Mouse (Mus musculus) liver, embryonic 12.5 days (tissue): Measurements from ENCODE around the gene Parvb. TPM values are rescaled to one million over a fixed set of nuclear protein-coding genes. Genes with fewer than 3 reads are reported as not detected.
"Not testable (repeated sequence)": the region's sequence is repeated elsewhere in the genome, so short reads cannot be mapped to it uniquely, and the experiment has no call there.

Experiments
- ATAC-seq: fragments of 200-750 bp; cut with Nextera tagmentation; 2 replicates; pipeline ENCODE4 v1.8.0; 2017; ENCODE audit warnings: moderate number of reproducible peaks, mild to moderate bottlenecking, moderate library complexity
- H3K27ac ChIP-seq: fragments of 300-500 bp; sonication (generic); 2 replicates; pipeline ENCODE4 v1.5.1; 2016; ENCODE audit warnings: mild to moderate bottlenecking
- H3K27me3 ChIP-seq: fragments of 300-500 bp; sonication (generic); replicated peaks from 2 replicates; pipeline ENCODE4 v1.6.1; 2016; ENCODE audit warnings: mild to moderate bottlenecking, moderate library complexity
- H3K36me3 ChIP-seq: fragments of 300-500 bp; sonication (generic); 2 replicates; pipeline ENCODE4 v1.6.1; 2016; ENCODE audit warnings: mild to moderate bottlenecking, moderate library complexity
- H3K4me1 ChIP-seq: fragments of 300-500 bp; sonication (generic); 2 replicates; pipeline ENCODE4 v1.6.1; 2016
- H3K4me2 ChIP-seq: fragments of 300-500 bp; sonication (generic); 2 replicates; pipeline ENCODE4 v1.6.1; 2016; ENCODE audit warnings: mild to moderate bottlenecking, moderate library complexity
- H3K4me3 ChIP-seq: fragments of 300-500 bp; sonication (generic); 2 replicates; pipeline ENCODE4 v1.5.1; 2016; ENCODE audit warnings: mild to moderate bottlenecking, moderate library complexity
- H3K9ac ChIP-seq: fragments of 300-500 bp; sonication (generic); 2 replicates; pipeline ENCODE4 v1.6.1; 2016; ENCODE audit warnings: mild to moderate bottlenecking, moderate library complexity
- H3K9me3 ChIP-seq: fragments of 300-500 bp; sonication (generic); replicated peaks from 2 replicates; pipeline ENCODE4 v1.6.1; 2016; ENCODE audit warnings: mild to moderate bottlenecking, moderate library complexity
- WGBS: fragments of 180-500 bp; shearing (Covaris S2); methylation state at CpG from one replicate; pipeline ENCODE4 v1.1.7; 2016; ENCODE audit not compliant: insufficient replicate concordance; 5-methylcytosine and 5-hydroxymethylcytosine counted together
- polyA plus RNA-seq: library from polyadenylated mRNA; unstranded; fragments of >200 nt; fragmentation: Nextera tagmentation; extraction: Ambion mirVana; gene quantifications from 2 replicates; pipeline ENCODE4 v1.2.1, GENCODE M21; 2016

The Parvb gene
- polyA plus RNA-seq, 1 experiment from 2014 or later = 7.5 TPM

DNA sequence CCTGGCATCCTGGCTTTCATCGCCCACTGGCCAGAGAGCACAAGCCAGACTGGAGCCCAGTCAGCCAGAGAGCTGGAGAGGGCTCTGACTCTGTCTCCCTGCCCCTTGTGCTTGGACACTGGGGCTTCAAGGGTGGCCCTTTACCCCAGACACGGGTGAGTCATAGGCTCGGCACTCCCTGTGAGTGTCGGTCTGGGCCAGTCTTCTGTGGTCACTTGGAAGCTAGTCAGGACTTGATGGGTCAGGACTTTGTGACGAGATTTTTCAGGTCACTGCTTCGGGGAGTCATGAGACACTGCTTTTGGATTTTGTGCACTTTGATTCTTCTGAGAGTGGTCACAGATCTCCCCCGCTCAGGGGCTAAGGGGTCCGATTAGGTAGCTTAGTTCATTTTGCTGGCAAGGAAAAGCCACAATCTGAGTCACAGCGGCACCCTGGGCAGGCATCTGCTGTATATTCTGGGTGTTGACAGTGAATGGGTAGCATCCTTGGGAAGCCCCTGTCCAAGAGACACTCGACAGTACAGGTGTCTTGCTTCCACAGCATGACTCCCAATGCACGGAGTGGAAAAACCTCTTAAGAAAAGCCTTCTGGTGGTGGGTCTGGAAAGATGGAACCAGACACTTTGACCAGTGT, 49.0 kb downstream of the Parvb start:
- 77% methylated on average over 11 of the region's 11 CpGs for WGBS
- H3K27ac ChIP-seq = no peak overlapping the region
- H3K36me3 ChIP-seq = peaks cover 16% of the 10 kb centered on the region

DNA sequence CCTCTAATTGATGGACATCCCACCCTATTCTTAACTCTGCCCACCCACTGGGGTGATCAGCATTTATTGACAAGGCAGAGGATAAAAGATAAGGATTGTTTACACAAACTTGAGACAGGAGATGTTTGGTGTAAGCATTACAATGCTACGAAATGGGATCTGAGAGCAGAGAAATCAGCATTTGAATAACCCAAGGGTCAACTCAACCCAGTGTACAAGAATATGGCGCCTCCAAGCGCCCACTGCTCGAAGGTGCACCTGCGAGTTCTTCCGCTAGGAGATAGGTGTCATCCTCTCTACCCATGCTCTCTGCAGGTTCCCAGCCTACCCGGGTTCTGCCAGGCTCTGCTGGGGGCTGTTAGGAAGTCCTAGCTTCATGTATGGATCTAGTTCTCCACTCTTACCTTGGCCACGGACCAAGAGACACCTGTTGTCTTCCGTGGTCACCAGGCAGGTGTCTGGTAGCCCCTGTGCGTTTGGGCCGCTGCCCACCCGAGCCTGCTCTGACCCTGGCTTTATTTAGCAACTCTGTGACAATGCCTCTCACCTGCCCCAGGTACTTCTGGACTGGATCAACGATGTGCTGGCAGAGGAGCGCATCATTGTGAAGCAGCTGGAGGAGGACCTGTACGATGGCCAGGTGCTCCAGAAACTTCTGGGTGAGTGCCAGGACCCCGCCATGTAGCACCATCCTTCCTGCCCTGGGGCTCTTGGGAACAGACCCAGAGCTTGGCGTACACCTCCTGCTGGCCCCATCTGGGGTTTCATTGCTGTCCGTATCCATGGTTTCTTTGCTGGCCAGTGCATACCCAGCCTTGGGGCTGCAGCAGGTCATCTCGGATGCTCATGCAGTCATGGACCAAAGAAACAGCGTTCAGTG, 50.6 kb downstream of the Parvb start:
- no peak overlapping the region for H3K27ac ChIP-seq
- peaks cover 14% of the 10 kb centered on the region for H3K36me3 ChIP-seq
- H3K9ac ChIP-seq = no peak overlapping the region
- no peaks in the 10 kb centered on the region for H3K27me3 ChIP-seq
- H3K4me2 ChIP-seq = no peak overlapping the region
- H3K4me1 ChIP-seq = no peaks in the 10 kb centered on the region
- ATAC-seq = no peak
- H3K9me3 ChIP-seq = no peaks in the 10 kb centered on the region
- WGBS = 69% methylated on average over 20 of the region's 20 CpGs
- H3K4me3 ChIP-seq = no peak overlapping the region

More for the DNA sequence above, 49.0 kb downstream of the Parvb start:
- Histone ChIP-seq H3K4me2 (no peak overlapping the region), H3K9ac (no peak overlapping the region), H3K4me3 (no peak overlapping the region), H3K9me3 (no peaks in the 10 kb centered on the region), H3K4me1 (no peaks in the 10 kb centered on the region), H3K27me3 (no peaks in the 10 kb centered on the region)
- no peak for ATAC-seq

DNA sequence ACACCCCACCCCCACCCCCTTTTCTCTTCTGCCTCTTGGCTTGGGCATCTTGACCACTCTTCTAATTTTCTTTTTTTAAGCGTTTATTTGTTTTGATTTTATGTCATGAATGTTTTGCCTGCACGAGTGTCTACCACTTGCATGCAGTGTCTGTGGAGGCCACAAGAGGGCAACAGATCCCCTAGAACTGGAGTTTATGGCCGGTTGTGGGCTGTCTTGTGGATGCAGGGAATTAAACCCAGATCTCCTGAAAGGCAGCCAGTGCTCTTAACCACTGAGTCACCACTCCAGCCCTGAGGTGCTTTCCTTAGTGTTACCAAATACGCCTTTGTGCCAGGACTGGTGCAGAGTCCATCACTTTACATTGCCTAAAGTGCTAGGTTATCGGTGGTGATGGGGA, 52.2 kb downstream of the Parvb start:
- 45% methylated on average over 5 of the region's 5 CpGs for WGBS
- no peaks in the 10 kb centered on the region for H3K4me1 ChIP-seq
- ATAC-seq = no peak
- H3K4me2 ChIP-seq = no peak overlapping the region
- no peaks in the 10 kb centered on the region for H3K27me3 ChIP-seq
- peaks cover 8% of the 10 kb centered on the region for H3K36me3 ChIP-seq
- no peak overlapping the region for H3K9ac ChIP-seq
- no peak overlapping the region for H3K27ac ChIP-seq
- H3K4me3 ChIP-seq = no peak overlapping the region
- no peaks in the 10 kb centered on the region for H3K9me3 ChIP-seq

- whole genome bisulfite sequencing = 77% methylated on average over 7 of the region's 7 CpGs
- ATAC-seq = no peak
Observed at GRCm38 (mm10) chr15:84285453-84285852, 53.6 kb downstream of the Parvb start.

DNA sequence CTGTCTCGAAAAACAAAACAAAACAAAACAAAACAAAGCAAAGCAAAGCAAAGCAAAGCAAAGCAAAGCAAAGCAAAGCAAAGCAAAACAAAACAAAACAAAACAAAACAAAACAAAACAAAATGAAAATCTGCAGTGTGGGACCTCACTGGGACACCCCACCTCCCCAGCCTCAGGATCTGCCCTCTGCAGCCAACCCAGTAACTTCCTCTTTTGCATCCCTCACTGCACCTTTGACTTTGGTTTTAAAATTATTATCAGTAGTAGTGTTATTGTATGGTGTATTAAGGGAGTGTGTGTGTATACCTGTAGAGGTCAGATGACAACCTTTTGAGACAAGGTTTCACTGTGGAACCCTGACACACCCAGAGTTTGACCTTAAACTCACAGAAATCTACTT, 57.1 kb downstream of the Parvb start:
- H3K36me3 ChIP-seq, H3K9ac ChIP-seq, ATAC-seq, H3K4me1 ChIP-seq, H3K27ac ChIP-seq, H3K9me3 ChIP-seq, H3K4me2 ChIP-seq, H3K4me3 ChIP-seq, H3K27me3 ChIP-seq: not testable (repeated sequence)
- 77% methylated on average over 1 of the region's 1 CpGs for WGBS

More at GRCm38 (mm10) chr15:84285453-84285852, 53.6 kb downstream of the Parvb start:
- Histone ChIP-seq H3K4me3 (no peak overlapping the region), H3K9ac (no peak overlapping the region), H3K27ac (no peak overlapping the region), H3K27me3 (no peaks in the 10 kb centered on the region), H3K36me3 (peaks cover under 1% of the 10 kb centered on the region; the same call in 1 of the 2 replicates), H3K4me2 (no peak overlapping the region), H3K4me1 (no peaks in the 10 kb centered on the region), H3K9me3 (no peaks in the 10 kb centered on the region)

DNA sequence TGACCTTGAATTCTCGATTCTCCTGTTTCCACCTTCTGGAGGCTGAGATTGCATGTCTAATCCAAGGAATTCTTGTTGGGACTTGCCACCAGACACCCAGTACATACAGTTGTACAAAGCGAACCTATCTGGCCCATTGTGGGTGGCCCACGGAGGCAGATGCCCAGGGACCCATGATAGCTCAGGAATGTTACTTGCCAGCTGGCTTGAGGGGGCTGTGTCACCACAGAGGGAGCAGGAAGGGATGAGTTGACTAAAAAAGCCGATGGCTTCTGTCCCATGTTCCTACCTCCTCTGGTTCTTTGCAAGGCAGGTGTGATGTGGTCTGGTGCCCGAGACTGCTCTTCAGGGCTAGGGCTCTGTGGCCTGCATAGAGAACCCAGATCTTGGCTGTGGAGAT, 59.3 kb downstream of the Parvb start:
- Histone ChIP-seq H3K4me1 (no peaks in the 10 kb centered on the region), H3K36me3 (peaks cover 9% of the 10 kb centered on the region; the same call in 1 of the 2 replicates), H3K27ac (no peak overlapping the region), H3K4me3 (no peak overlapping the region), H3K27me3 (no peaks in the 10 kb centered on the region), H3K9ac (no peak overlapping the region), H3K4me2 (no peak overlapping the region), H3K9me3 (no peaks in the 10 kb centered on the region)
- ATAC-seq = no peak
- WGBS = 69% methylated on average over 5 of the region's 5 CpGs

DNA sequence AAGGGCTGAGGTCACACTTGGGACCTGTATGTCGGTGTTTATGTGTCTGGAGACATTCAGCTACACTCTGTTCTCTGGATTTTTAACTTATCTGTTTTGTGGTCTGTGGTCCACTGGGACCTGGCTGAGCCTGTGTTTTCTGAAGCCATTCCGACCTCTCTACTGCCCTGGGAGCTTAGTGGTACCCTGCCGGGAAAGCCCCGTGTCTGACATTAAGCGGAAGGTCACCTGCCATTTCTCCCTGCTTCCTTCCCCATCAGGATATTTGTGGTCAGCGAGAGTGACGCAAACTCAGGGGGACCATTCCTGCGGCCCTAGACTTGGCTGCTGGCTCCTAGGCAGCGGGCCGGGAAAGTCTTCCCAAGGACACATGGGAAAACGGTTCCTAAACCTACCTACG, 61.7 kb downstream of the Parvb start:
- H3K9me3 ChIP-seq = no peaks in the 10 kb centered on the region
- no peaks in the 10 kb centered on the region; the same call in 1 of the 2 replicates for H3K27me3 ChIP-seq
- 48% methylated on average over 12 of the region's 12 CpGs for WGBS
- no peak overlapping the region for H3K27ac ChIP-seq
- ATAC-seq = no peak
- no peaks in the 10 kb centered on the region for H3K4me1 ChIP-seq
- H3K9ac ChIP-seq = no peak overlapping the region
- H3K4me3 ChIP-seq = no peak overlapping the region
- H3K36me3 ChIP-seq = peaks cover 9% of the 10 kb centered on the region; the same call in 1 of the 2 replicates
- H3K4me2 ChIP-seq = no peak overlapping the region

GRCm38 (mm10) chr15:84294391-84294790, 62.5 kb downstream of the Parvb start:
- no peak for ATAC-seq
- no peaks in the 10 kb centered on the region for H3K4me1 ChIP-seq
- no peak overlapping the region for H3K27ac ChIP-seq
- H3K4me2 ChIP-seq = no peak overlapping the region
- H3K27me3 ChIP-seq = peaks cover 5% of the 10 kb centered on the region; the same call in 1 of the 2 replicates
- H3K36me3 ChIP-seq = peaks cover 9% of the 10 kb centered on the region; the same call in 1 of the 2 replicates
- WGBS = 77% methylated on average over 9 of the region's 9 CpGs
- H3K4me3 ChIP-seq = no peak overlapping the region
- H3K9me3 ChIP-seq = no peaks in the 10 kb centered on the region
- H3K9ac ChIP-seq = no peak overlapping the region

DNA sequence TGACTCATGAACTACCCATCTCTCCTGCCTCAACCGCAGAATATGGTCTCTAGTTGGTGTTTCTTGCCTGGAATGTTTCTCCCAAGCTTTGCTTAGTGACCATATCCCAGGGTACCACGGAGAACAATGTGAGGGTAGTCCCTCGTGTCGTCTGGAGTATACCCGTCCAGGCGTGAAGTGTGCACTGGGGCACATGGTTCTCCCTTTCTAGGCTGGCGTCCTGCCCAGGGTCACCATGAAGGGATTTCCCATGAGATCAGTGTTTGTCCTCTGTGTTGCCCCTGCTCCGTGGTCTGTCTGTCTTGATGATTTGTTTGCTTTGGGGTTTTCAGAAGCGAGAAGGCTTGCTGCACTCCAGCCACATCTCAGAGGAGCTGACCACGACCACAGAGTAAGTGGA, 63.4 kb downstream of the Parvb start:
- Histone ChIP-seq H3K4me3 (no peak overlapping the region), H3K4me1 (no peaks in the 10 kb centered on the region), H3K27ac (no peak overlapping the region), H3K27me3 (peaks cover 7% of the 10 kb centered on the region; the same call in 1 of the 2 replicates), H3K9me3 (no peaks in the 10 kb centered on the region), H3K9ac (no peak overlapping the region), H3K4me2 (no peak overlapping the region), H3K36me3 (peaks cover 9% of the 10 kb centered on the region; the same call in 1 of the 2 replicates)
- WGBS = 71% methylated on average over 10 of the region's 10 CpGs
- ATAC-seq = no peak

GRCm38 (mm10) chr15:84297454-84297853, 65.6 kb downstream of the Parvb start:
- Histone ChIP-seq H3K4me2 (no peak overlapping the region), H3K9me3 (no peaks in the 10 kb centered on the region), H3K4me1 (peaks cover 18% of the 10 kb centered on the region), H3K9ac (no peak overlapping the region), H3K27ac (no peak overlapping the region), H3K4me3 (no peak overlapping the region), H3K27me3 (peaks cover 14% of the 10 kb centered on the region; the same call in 1 of the 2 replicates), H3K36me3 (peaks cover 3% of the 10 kb centered on the region; the same call in 1 of the 2 replicates)
- 50% methylated on average over 8 of the region's 8 CpGs for WGBS
- ATAC-seq = no peak

DNA sequence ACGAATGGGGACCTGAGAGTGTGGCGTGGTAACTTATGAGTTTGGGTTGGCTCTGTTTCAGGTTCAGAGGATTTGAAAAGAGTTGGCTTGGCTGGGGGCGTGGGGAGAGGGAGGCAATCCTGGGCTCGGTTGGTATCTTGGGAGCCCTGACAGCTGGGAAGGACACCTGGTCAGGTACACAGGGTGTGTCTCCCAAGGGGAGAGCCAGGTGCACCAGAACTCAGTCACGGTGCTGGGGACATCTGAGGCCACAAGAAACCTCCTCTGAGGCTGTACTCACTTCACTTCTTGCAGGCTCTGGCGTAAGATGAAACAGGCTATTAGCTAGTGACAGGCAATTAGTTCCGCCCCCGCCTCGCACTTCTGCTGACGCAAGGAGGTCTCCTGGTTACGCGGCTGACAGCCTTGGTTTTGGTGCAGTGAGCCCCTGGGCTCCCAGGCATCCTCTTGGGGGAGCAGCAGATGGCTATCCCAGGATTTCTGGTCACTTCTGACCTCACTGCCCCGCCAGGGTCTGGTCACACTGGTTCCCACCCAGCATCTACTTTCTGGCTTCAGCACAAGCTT, 67.0 kb downstream of the Parvb start:
- no peak for ATAC-seq
- no peak overlapping the region for H3K9ac ChIP-seq
- peaks cover 32% of the 10 kb centered on the region for H3K4me1 ChIP-seq
- no peaks in the 10 kb centered on the region for H3K9me3 ChIP-seq
- H3K4me3 ChIP-seq = no peak overlapping the region
- WGBS = 46% methylated on average over 13 of the region's 13 CpGs
- H3K27ac ChIP-seq = no peak overlapping the region
- peaks cover 20% of the 10 kb centered on the region; the same call in 1 of the 2 replicates for H3K27me3 ChIP-seq
- peaks cover 3% of the 10 kb centered on the region; the same call in 1 of the 2 replicates for H3K36me3 ChIP-seq
- H3K4me2 ChIP-seq = no peak overlapping the region
